Mouse (Mus musculus) embryonic facial prominence, embryonic 13.5 days (tissue): ENCODE measurements around the gene Tle3. TPM values are rescaled to one million over a fixed set of nuclear protein-coding genes. Genes with fewer than 3 reads are reported as not detected.

Experiments
- ATAC-seq: fragments of 200-750 bp; cut with Nextera tagmentation; 2 replicates; pipeline ENCODE4 v1.8.0; 2017; ENCODE audit warnings: low read depth; ENCODE audit not compliant: insufficient number of reproducible peaks, insufficient read depth, low FRiP score, low TSS enrichment
- H3K27ac ChIP-seq: fragments of 300-500 bp; sonication (generic); 2 replicates; pipeline ENCODE4 v1.5.1; 2015; ENCODE audit warnings: moderate library complexity, mild to moderate bottlenecking, inconsistent platforms
- H3K27me3 ChIP-seq: fragments of 300-500 bp; sonication (generic); 2 replicates; pipeline ENCODE4 v1.6.1; 2015; ENCODE audit warnings: mild to moderate bottlenecking, inconsistent platforms
- H3K36me3 ChIP-seq: fragments of 300-500 bp; sonication (generic); 2 replicates; pipeline ENCODE4 v1.6.1; 2015; ENCODE audit warnings: mild to moderate bottlenecking, inconsistent platforms
- H3K4me1 ChIP-seq: fragments of 300-500 bp; sonication (generic); 2 replicates; pipeline ENCODE4 v1.6.1; 2015; ENCODE audit warnings: inconsistent platforms
- H3K4me2 ChIP-seq: fragments of 300-500 bp; sonication (generic); 2 replicates; pipeline ENCODE4 v1.6.1; 2015; ENCODE audit warnings: moderate library complexity, mild to moderate bottlenecking, inconsistent platforms
- H3K4me3 ChIP-seq: fragments of 300-500 bp; sonication (generic); 2 replicates; pipeline ENCODE4 v1.5.1; 2015; ENCODE audit warnings: mild to moderate bottlenecking, inconsistent platforms
- H3K9ac ChIP-seq: fragments of 300-500 bp; sonication (generic); 2 replicates; pipeline ENCODE4 v1.6.1; 2015; ENCODE audit warnings: mild to moderate bottlenecking, inconsistent platforms
- H3K9me3 ChIP-seq: fragments of 300-500 bp; sonication (generic); 2 replicates; pipeline ENCODE4 v1.6.1; 2016; ENCODE audit warnings: inconsistent platforms
- WGBS: fragments of 180-500 bp; shearing (Covaris S2); methylation state at CpG from one replicate; pipeline ENCODE4 v1.1.7; 2015; ENCODE audit warnings: mixed read lengths; 5-methylcytosine and 5-hydroxymethylcytosine counted together
- polyA plus RNA-seq: library from polyadenylated mRNA; unstranded; fragments of >200 nt; fragmentation: Nextera tagmentation; extraction: Ambion mirVana; gene quantifications from 2 replicates; pipeline ENCODE4 v1.2.1, GENCODE M21; 2015

The Tle3 gene
- 38.9 and 39.5 TPM in 2 replicates for polyA plus RNA-seq

- ATAC-seq: peak; percentile 66
- peak within 1 kb of the TSS; percentile 94 for H3K4me2 ChIP-seq
- 0 out of 2 replicates have a peak, but pooled peaks cover 5% of the 10 kb centered on the region for H3K36me3 ChIP-seq
These were observed at the start of gene Tle3 for GRCm38 (mm10) chr9:61371755-61372509. Tle3 (plus strand) TSS chr9:61372366.

GRCm38 (mm10) chr9:61323221-61323620, 48.9 kb upstream of the Tle3 start:
- H3K4me3 ChIP-seq: no peak overlapping the region
- no peak for ATAC-seq
- peaks cover 49% of the 10 kb centered on the region for H3K4me1 ChIP-seq
- H3K9me3 ChIP-seq: no peaks in the 10 kb centered on the region
- no peak overlapping the region for H3K9ac ChIP-seq
- H3K36me3 ChIP-seq: no peaks in the 10 kb centered on the region
- no peak overlapping the region for H3K4me2 ChIP-seq
- 91% methylated on average over 5 of the region's 5 CpGs for WGBS
- H3K27me3 ChIP-seq: peaks cover 45% of the 10 kb centered on the region
- H3K27ac ChIP-seq: no peak overlapping the region

More at GRCm38 (mm10) chr9:61371755-61372509, at the start of gene Tle3:
- Histone ChIP-seq H3K4me1 (peaks cover 65% of the 10 kb centered on the region), H3K9ac (peak within 1 kb of the TSS; percentile 99), H3K9me3 (no peaks in the 10 kb centered on the region), H3K27ac (peak within 1 kb of the TSS; percentile 96), H3K27me3 (no peaks in the 10 kb centered on the region), H3K4me3 (peak within 1 kb of the TSS; percentile 76)
- WGBS: under 1% methylated on average over 35 of the region's 35 CpGs

- H3K36me3 ChIP-seq: no peaks in the 10 kb centered on the region
- no peak for ATAC-seq
- no peak overlapping the region for H3K4me2 ChIP-seq
- H3K4me3 ChIP-seq: no peak overlapping the region
- no peaks in the 10 kb centered on the region for H3K9me3 ChIP-seq
- WGBS: 44% methylated on average over 3 of the region's 3 CpGs
- H3K27me3 ChIP-seq: peaks cover 45% of the 10 kb centered on the region
- no peak overlapping the region for H3K27ac ChIP-seq
- no peak overlapping the region for H3K9ac ChIP-seq
- peaks cover 49% of the 10 kb centered on the region for H3K4me1 ChIP-seq
These were observed 48.3 kb upstream of the Tle3 start for GRCm38 (mm10) chr9:61323879-61324278.

GRCm38 (mm10) chr9:61324354-61324753, 47.8 kb upstream of the Tle3 start:
- H3K4me3 ChIP-seq: no peak overlapping the region
- H3K27ac ChIP-seq: no peak overlapping the region
- H3K9me3 ChIP-seq: no peaks in the 10 kb centered on the region
- no peaks in the 10 kb centered on the region for H3K36me3 ChIP-seq
- WGBS: 19% methylated on average over 12 of the region's 12 CpGs
- H3K9ac ChIP-seq: no peak overlapping the region
- H3K4me1 ChIP-seq: peaks cover 47% of the 10 kb centered on the region
- peaks cover 45% of the 10 kb centered on the region for H3K27me3 ChIP-seq
- H3K4me2 ChIP-seq: no peak overlapping the region
- ATAC-seq: no peak

GRCm38 (mm10) chr9:61325012-61325411, 47.2 kb upstream of the Tle3 start:
- 22% methylated on average over 2 of the region's 2 CpGs for WGBS
- no peak overlapping the region for H3K4me2 ChIP-seq
- H3K36me3 ChIP-seq: no peaks in the 10 kb centered on the region
- no peak for ATAC-seq
- H3K4me3 ChIP-seq: no peak overlapping the region
- peaks cover 41% of the 10 kb centered on the region for H3K4me1 ChIP-seq
- no peak overlapping the region for H3K9ac ChIP-seq
- no peak overlapping the region for H3K27ac ChIP-seq
- H3K27me3 ChIP-seq: peaks cover 48% of the 10 kb centered on the region
- H3K9me3 ChIP-seq: no peaks in the 10 kb centered on the region

- H3K27ac ChIP-seq: no peak overlapping the region
- peaks cover 43% of the 10 kb centered on the region for H3K27me3 ChIP-seq
- no peak overlapping the region for H3K4me2 ChIP-seq
- WGBS: 22% methylated on average over 7 of the region's 7 CpGs
- H3K4me3 ChIP-seq: no peak overlapping the region
- 0 out of 2 replicates have a peak overlapping the region, but pooled peaks have one; percentile 6 for H3K9ac ChIP-seq
- H3K4me1 ChIP-seq: peaks cover 37% of the 10 kb centered on the region
- no peak for ATAC-seq
- H3K9me3 ChIP-seq: no peaks in the 10 kb centered on the region
- H3K36me3 ChIP-seq: no peaks in the 10 kb centered on the region
These were observed 46.2 kb upstream of the Tle3 start for GRCm38 (mm10) chr9:61325931-61326351.

GRCm38 (mm10) chr9:61326922-61327321, 45.2 kb upstream of the Tle3 start:
- no peak overlapping the region for H3K9ac ChIP-seq
- no peak overlapping the region for H3K4me2 ChIP-seq
- H3K4me1 ChIP-seq: peaks cover 35% of the 10 kb centered on the region
- no peak overlapping the region for H3K4me3 ChIP-seq
- no peaks in the 10 kb centered on the region for H3K9me3 ChIP-seq
- peaks cover 37% of the 10 kb centered on the region for H3K27me3 ChIP-seq
- ATAC-seq: no peak
- 75% methylated on average over 8 of the region's 8 CpGs for WGBS
- no peaks in the 10 kb centered on the region for H3K36me3 ChIP-seq
- H3K27ac ChIP-seq: no peak overlapping the region

- no peak overlapping the region for H3K27ac ChIP-seq
- peaks cover 30% of the 10 kb centered on the region for H3K4me1 ChIP-seq
- peaks cover 35% of the 10 kb centered on the region for H3K27me3 ChIP-seq
- H3K4me3 ChIP-seq: no peak overlapping the region
- no peak overlapping the region for H3K4me2 ChIP-seq
- no peaks in the 10 kb centered on the region for H3K36me3 ChIP-seq
- ATAC-seq: no peak
- H3K9ac ChIP-seq: no peak overlapping the region
- no peaks in the 10 kb centered on the region for H3K9me3 ChIP-seq
- 81% methylated on average over 5 of the region's 5 CpGs for WGBS
These were observed 44.0 kb upstream of the Tle3 start for GRCm38 (mm10) chr9:61328173-61328572.

GRCm38 (mm10) chr9:61330747-61331146, 41.4 kb upstream of the Tle3 start:
- peaks cover 16% of the 10 kb centered on the region for H3K4me1 ChIP-seq
- no peaks in the 10 kb centered on the region for H3K9me3 ChIP-seq
- WGBS: 90% methylated on average over 9 of the region's 9 CpGs
- ATAC-seq: no peak
- no peak overlapping the region for H3K4me3 ChIP-seq
- no peaks in the 10 kb centered on the region for H3K36me3 ChIP-seq
- H3K27ac ChIP-seq: no peak overlapping the region
- H3K4me2 ChIP-seq: no peak overlapping the region
- peaks cover 38% of the 10 kb centered on the region for H3K27me3 ChIP-seq
- no peak overlapping the region for H3K9ac ChIP-seq

GRCm38 (mm10) chr9:61332226-61332936, 39.8 kb upstream of the Tle3 start:
- Histone ChIP-seq H3K4me2 (no peak overlapping the region), H3K27me3 (peaks cover 32% of the 10 kb centered on the region), H3K4me1 (peaks cover 16% of the 10 kb centered on the region; the same call in 1 of the 2 replicates), H3K27ac (no peak overlapping the region), H3K36me3 (no peaks in the 10 kb centered on the region), H3K9me3 (no peaks in the 10 kb centered on the region), H3K9ac (no peak overlapping the region), H3K4me3 (no peak overlapping the region)
- 78% methylated on average over 7 of the region's 7 CpGs for WGBS
- no peak for ATAC-seq

- no peak for ATAC-seq
- Histone ChIP-seq H3K9me3 (no peaks in the 10 kb centered on the region), H3K4me2 (no peak overlapping the region), H3K9ac (no peak overlapping the region), H3K27ac (no peak overlapping the region), H3K27me3 (peaks cover 58% of the 10 kb centered on the region), H3K36me3 (no peaks in the 10 kb centered on the region), H3K4me1 (peaks cover 41% of the 10 kb centered on the region), H3K4me3 (no peak overlapping the region)
These were observed 36.0 kb upstream of the Tle3 start for GRCm38 (mm10) chr9:61336179-61336578.
